Mouse (Mus musculus) testis, adult 2 months (tissue): ENCODE results near the gene Sh3bp4. TPM values are rescaled to one million over a fixed set of nuclear protein-coding genes. Genes with fewer than 3 reads are reported as not detected.

Experiments used
- H3K27ac ChIP-seq: fragments of 200-500 bp; 2 replicates; pipeline ENCODE4 v1.5.1; 2012; ENCODE audit warnings: low read depth, low read length; ENCODE audit not compliant: control insufficient read depth, insufficient read depth
- H3K27me3 ChIP-seq: fragments of 200-500 bp; 2 replicates; pipeline ENCODE4 v1.6.1; 2012; ENCODE audit warnings: mild to moderate bottlenecking, low read length, moderate library complexity; ENCODE audit not compliant: control insufficient read depth, insufficient read depth
- H3K36me3 ChIP-seq: fragments of 200-500 bp; 2 replicates; pipeline ENCODE4 v1.6.1; 2012; ENCODE audit warnings: mild to moderate bottlenecking, low read length; ENCODE audit not compliant: control insufficient read depth, insufficient read depth
- H3K4me1 ChIP-seq: fragments of 200-500 bp; 2 replicates; pipeline ENCODE4 v1.6.1; 2012; ENCODE audit warnings: low read length; ENCODE audit not compliant: control insufficient read depth, insufficient read depth
- H3K4me3 ChIP-seq: fragments of 200-500 bp; 2 replicates; pipeline ENCODE4 v1.5.1; 2012; ENCODE audit warnings: low read depth, mild to moderate bottlenecking, low read length, moderate library complexity, mixed read lengths; ENCODE audit not compliant: control insufficient read depth
- CTCF ChIP-seq: fragments of 200-500 bp; IDR thresholded peaks from 2 replicates; pipeline ENCODE4 v1.5.1; 2012; ENCODE audit warnings: low read depth, mild to moderate bottlenecking, inconsistent platforms, low read length, moderate library complexity; ENCODE audit not compliant: control insufficient read depth, insufficient read depth, insufficient replicate concordance
- POLR2A ChIP-seq: fragments of 200-500 bp; IDR thresholded peaks from 2 replicates; pipeline ENCODE4 v1.6.1; 2012; ENCODE audit warnings: low read depth, mild to moderate bottlenecking, inconsistent platforms, low read length, moderate library complexity; ENCODE audit not compliant: control insufficient read depth
- polyA plus RNA-seq: library from polyadenylated mRNA; depleted of rRNA; stranded (reverse); fragments of >200 nt; gene quantifications from 2 replicates; pipeline ENCODE4 v1.2.3, GENCODE M21; 2012

Sh3bp4 gene
- polyA plus RNA-seq, 1 experiment, result 2.6 TPM

DNA sequence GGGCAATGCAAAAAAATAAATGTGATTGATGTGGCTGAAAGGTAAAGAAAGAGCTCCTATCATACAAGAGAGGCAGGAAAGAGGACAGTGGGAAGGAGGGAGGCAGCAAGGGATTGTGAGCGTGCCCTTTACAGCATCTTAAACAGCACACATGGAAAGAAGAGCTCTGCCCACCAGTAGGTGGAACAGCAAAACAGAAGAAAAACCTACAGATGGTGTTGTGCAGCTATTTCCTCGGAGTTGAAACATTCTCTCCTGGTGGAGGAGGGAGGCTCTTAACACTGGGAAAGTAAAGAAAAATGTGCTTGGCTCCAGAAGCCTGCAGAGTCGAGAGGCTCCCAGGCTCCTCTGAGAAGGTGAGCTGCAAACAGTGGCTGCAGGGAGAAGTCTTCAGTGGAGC, 12.8 kb upstream of the Sh3bp4 start:
- no peak overlapping the region for H3K4me3 ChIP-seq
- no peak overlapping the region for H3K27ac ChIP-seq
- no peaks in the 10 kb centered on the region for H3K27me3 ChIP-seq
- no peaks in the 10 kb centered on the region for H3K4me1 ChIP-seq
- H3K36me3 ChIP-seq, result no peaks in the 10 kb centered on the region
- TF ChIP-seq POLR2A, result no peak
- no peak for TF ChIP-seq CTCF

DNA sequence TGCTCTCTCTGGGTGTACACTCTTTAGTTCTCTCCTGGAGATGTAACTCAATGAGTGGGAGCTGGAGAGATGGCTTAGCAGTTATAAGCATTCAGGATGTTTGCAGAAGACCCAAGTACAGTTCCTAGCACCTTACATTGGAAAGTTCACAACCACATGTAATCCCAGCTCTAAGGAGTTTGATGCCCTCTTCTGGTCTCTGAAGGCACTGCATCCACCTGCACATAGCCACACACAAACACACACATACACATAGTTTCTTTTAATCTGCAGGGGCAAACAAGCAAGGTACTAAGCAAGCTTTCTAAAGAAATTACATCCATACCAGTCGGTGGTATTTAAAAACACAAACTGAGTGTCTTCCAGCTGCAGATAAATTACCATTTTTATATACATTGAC, 12.2 kb upstream of the Sh3bp4 start:
- H3K4me3 ChIP-seq, result no peak overlapping the region
- no peaks in the 10 kb centered on the region for H3K4me1 ChIP-seq
- H3K27ac ChIP-seq, result no peak overlapping the region
- no peaks in the 10 kb centered on the region for H3K27me3 ChIP-seq
- no peaks in the 10 kb centered on the region for H3K36me3 ChIP-seq
- TF ChIP-seq CTCF, result no peak
- TF ChIP-seq POLR2A, result no peak

DNA sequence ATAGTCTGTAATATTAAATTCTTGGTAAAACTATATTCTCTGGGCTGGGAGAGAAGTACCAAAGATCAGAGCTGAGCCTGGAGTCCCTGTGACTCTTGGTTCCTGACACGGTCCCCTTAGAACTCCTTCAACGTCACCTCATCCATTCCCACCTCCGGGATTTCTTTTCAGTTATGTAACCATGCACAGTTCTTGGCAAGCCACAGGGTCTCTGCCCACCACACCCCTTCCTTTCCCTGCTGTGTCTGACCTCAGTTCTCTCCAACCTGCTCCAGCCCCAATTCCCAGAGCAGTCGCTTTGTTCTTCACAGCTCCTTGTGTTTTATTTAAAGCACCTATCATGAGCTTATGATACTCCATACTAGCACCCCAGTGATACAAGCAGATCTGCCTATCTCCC, 7.2 kb upstream of the Sh3bp4 start:
- H3K27ac ChIP-seq, result no peak overlapping the region
- H3K36me3 ChIP-seq, result no peaks in the 10 kb centered on the region
- H3K27me3 ChIP-seq, result no peaks in the 10 kb centered on the region
- H3K4me3 ChIP-seq, result no peak overlapping the region
- H3K4me1 ChIP-seq, result no peaks in the 10 kb centered on the region
- no peak for TF ChIP-seq POLR2A
- TF ChIP-seq CTCF, result no peak

DNA sequence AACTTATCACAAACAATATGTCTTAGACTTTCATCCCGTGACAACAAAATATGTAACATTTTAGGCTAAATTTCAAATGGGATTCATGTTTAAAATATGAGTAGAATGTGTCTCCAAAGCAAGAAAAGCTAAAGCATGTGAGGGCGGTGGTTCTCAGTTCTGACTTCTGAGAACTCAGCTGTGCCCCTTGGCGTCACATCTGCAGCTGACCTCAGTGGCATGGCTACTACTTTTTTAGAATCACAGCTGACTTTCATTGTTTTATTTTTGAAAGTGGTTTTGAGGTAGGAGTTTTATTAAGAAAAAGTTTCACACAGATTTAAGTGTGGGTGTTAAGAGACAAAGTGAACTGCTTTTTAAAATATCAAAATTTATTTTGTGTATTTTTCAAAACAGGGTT, 6.4 kb upstream of the Sh3bp4 start:
- Histone ChIP-seq H3K27ac (no peak overlapping the region), H3K36me3 (no peaks in the 10 kb centered on the region), H3K4me1 (no peaks in the 10 kb centered on the region), H3K4me3 (no peak overlapping the region), H3K27me3 (no peaks in the 10 kb centered on the region)
- TF ChIP-seq CTCF, result no peak
- TF ChIP-seq POLR2A, result no peak

DNA sequence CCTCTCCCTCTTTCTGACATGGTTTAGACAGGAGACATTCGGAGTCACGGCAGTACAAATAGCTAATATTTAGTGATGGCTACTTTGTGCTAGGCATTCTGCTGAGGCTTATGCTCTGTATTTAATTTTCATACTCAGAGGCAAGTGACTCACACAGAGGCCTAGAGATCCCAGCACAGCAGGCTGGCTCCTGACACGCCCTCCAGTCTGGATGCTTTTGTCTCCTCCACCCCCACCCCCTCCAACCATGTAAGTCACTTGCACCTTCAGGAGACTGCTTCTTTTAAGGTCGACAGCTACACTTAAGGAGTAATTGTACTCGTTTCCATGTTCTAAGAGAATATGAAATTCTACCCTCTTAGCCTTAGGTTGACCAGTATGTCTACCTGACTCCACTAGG, 1.4 kb upstream of the Sh3bp4 start:
- no peaks in the 10 kb centered on the region for H3K36me3 ChIP-seq
- no peaks in the 10 kb centered on the region for H3K27me3 ChIP-seq
- no peak overlapping the region for H3K4me3 ChIP-seq
- TF ChIP-seq CTCF (no peak), POLR2A (no peak)
- H3K4me1 ChIP-seq, result peaks cover 10% of the 10 kb centered on the region
- H3K27ac ChIP-seq, result no peak overlapping the region

DNA sequence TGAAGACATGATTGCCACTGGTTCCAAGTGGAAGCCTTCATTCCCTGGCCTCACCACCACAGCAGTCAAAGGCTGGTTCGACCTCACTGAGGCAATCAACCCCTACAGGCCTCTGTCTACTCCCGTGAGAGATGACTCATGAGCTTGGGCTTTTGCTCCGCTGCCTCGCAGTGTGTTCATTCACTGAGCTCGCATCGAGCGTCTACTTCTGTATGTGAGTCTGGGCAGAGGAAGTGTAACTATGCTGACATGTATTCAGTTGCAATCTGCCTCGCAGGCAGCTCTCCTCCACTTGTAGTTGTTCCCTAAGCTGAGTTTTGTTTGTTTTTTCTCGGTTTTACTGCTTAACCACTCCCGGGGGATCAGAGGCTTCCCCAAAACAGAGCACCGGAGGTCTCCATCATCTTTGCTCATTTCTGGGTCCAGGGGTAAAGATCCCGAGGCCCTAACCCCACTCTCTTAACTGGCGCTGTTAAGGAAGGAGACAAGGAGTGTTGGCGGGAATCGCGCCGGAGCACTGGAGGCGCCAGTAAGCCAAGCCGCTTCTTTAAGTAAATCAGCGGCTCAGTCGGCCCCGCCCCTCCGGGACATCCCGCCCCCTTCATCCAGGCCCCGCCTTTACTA, 624 bp upstream of the Sh3bp4 start:
- Histone ChIP-seq H3K4me1 (peaks cover 10% of the 10 kb centered on the region), H3K36me3 (no peaks in the 10 kb centered on the region), H3K27me3 (no peaks in the 10 kb centered on the region), H3K4me3 (peak overlapping the region; percentile 66), H3K27ac (peak overlapping the region; percentile 40)
- TF ChIP-seq POLR2A (peak; percentile 61; the same call in 1 of the 2 replicates), CTCF (no peak)

DNA sequence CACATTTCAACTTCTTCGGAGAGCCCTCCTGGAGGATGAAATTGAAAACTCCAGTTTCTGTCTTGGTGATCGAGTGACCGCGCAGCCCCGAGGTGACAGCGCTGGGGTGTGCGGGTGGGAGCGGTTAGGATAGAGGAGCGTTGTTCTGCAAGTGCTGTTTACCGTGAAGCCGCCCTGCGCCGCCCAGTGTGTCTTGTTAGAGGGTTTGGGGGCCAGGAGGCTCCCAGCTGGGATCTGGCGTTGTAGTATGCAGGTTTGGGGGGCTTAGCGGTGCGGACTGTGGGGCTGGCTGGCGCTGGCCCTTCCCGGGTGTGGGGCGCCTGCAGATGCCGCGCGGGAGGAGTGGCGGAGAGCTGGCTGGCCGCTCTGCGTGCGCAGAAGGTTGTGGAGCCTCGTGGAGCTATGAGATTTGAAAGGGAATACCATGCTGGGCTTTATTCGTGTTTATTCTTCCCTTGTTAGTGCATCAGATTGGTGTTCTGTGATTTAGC, 701 bp downstream of the Sh3bp4 start:
- no peaks in the 10 kb centered on the region for H3K36me3 ChIP-seq
- H3K27ac ChIP-seq, result no peak overlapping the region; the same call in 1 of the 2 replicates
- peak overlapping the region; percentile 86 for H3K4me3 ChIP-seq
- no peaks in the 10 kb centered on the region for H3K27me3 ChIP-seq
- TF ChIP-seq POLR2A (no peak), CTCF (no peak)
- peaks cover 10% of the 10 kb centered on the region for H3K4me1 ChIP-seq
